Mouse (Mus musculus) brain, embryonic 14.5 days (tissue): ENCODE data around the gene P2ry6.

Source experiments
- CTCF ChIP-seq: fragments of 200-500 bp; IDR thresholded peaks from 2 replicates; pipeline ENCODE4 v1.5.1; 2012; ENCODE audit warnings: inconsistent platforms, mild to moderate bottlenecking, moderate library complexity, borderline replicate concordance; ENCODE audit not compliant: insufficient read depth, insufficient read length; ENCODE audit errors: extremely low read depth
- POLR2A ChIP-seq: fragments of 200-500 bp; IDR thresholded peaks from 2 replicates; pipeline ENCODE4 v1.6.1; 2012; ENCODE audit warnings: mild to moderate bottlenecking, inconsistent platforms, borderline replicate concordance; ENCODE audit not compliant: poor library complexity, insufficient read depth, insufficient read length, severe bottlenecking; ENCODE audit errors: extremely low read depth

DNA sequence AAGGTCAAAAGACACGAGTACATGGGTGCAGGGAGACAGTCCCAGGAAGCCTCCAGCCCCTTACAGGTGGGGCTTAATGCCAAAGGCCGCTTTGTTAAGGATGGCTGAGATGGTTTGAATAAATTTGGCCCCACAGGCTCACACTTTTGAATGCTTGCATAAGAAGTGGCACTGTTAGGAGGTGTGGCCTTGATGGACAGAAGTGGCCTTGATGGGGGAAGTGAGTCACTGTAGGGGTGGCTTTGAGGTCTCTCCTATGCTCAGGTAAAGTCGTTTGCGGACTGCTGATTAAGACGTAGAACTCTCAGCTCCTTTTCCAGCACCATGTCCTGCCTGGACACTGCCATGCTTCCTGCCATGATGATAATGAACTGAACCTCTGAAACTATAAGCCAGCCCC lies 76.6 kb downstream of the P2ry6 start:
- TF ChIP-seq CTCF (no peak), POLR2A (no peak)
